7 mouse cellular contexts compared by ENCODE assay signal in the genomic region with DNA sequence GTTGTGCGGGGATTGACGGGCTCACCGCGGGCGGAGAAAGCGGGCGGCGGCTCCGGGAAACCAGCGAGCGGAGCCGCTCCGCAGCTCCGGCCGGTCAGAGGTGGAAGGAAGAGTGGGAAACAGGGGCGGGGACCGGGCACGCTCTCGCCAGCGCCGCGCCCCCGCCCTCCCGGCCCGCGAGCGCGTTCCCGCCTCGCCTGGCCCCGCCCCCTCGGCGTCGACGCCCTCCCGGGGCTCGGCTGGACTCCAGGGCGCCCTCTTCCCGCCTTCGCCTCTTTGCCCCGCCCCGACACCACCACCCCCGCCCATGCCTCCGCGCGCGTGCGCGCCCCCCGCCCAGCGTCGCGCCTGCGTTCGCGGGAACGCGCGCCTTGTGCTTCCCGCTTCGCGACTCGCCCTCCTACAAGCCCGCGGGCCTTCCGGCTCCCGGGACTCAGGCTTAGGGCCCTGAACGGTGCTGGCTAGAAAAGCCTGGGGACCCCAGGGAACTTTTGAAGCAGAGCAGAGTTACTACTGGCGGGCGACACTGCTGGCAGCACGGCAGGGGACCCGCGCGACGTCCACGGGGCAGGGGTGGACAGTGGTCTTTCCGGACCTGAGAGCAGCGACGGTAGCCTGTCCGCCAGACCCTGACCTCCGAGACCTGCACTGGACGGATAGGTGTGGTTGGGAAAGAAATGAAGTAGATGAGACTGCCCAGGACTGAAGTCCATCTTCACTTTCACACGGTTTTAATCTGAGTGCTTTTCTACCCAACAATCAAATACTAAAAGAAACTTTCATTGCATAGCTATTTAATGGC. TPM values are rescaled to one million over a fixed set of nuclear protein-coding genes. Genes with fewer than 3 reads are reported as not detected.
A peak's percentile ranks its signal among the peaks of the same experiment; 100 is the strongest.
DNase-seq lines count a peak whose midpoint lies in the region; ATAC-seq lines count a peak whose summit lies in the region.

Gene Ptbp3 (minus strand): TSS at position 190 of the 802 bp plus-strand sequence.

- peak within 1 kb of the TSS; percentile 93 for H3K4me3 ChIP-seq in intestine, embryonic 16.5 days (ENCODE audit: low read length)
- peak within 1 kb of the TSS; percentile 60 for H3K4me3 ChIP-seq in midbrain, embryonic 11.5 days (ENCODE audit: low read depth, low read length)

- peak within 1 kb of the TSS; percentile 97 for H3K9ac ChIP-seq in intestine, embryonic 16.5 days (ENCODE audit: low read depth, low read length)
- peak within 1 kb of the TSS; percentile 83 for H3K9ac ChIP-seq in midbrain, embryonic 11.5 days (ENCODE audit: low read length)

- H3K9me3 ChIP-seq in intestine, embryonic 16.5 days (ENCODE audit: control insufficient read depth, low read length), result no peaks in the 10 kb centered on the region
- H3K9me3 ChIP-seq in midbrain, embryonic 11.5 days (ENCODE audit: control insufficient read depth, low read length), result no peaks in the 10 kb centered on the region

- no peaks in the 10 kb centered on the region for H3K36me3 ChIP-seq in intestine, embryonic 16.5 days (ENCODE audit: control insufficient read depth, insufficient read depth, low read length)
- H3K36me3 ChIP-seq in midbrain, embryonic 11.5 days (ENCODE audit: control insufficient read depth, insufficient read depth, low read length), result no peaks in the 10 kb centered on the region

- no peaks in the 10 kb centered on the region for H3K27me3 ChIP-seq in intestine, embryonic 16.5 days (replicated peaks; ENCODE audit: control insufficient read depth, insufficient read depth, low read length)
- 0 out of 2 replicates have a peak, but pooled peaks cover 2% of the 10 kb centered on the region for H3K27me3 ChIP-seq in midbrain, embryonic 11.5 days (ENCODE audit: control insufficient read depth, insufficient read depth, low read length)

- peak within 1 kb of the TSS; percentile 87 for H3K4me2 ChIP-seq in intestine, embryonic 16.5 days (ENCODE audit: low read depth, low read length)
- H3K4me2 ChIP-seq in midbrain, embryonic 11.5 days, result peak within 1 kb of the TSS; percentile 66

- intact Hi-C loops in left cerebral cortex, postnatal 36 days (cut with DNase I), result loop anchor here (2.0 to 5.0 kb wide), 2 partner anchors 112 to 361 kb away; partner anchors contain the start of genes Susd1 and Ugcg

- H3K27ac ChIP-seq in intestine, embryonic 16.5 days (ENCODE audit: low read length), result peak within 1 kb of the TSS; percentile 99
- peak within 1 kb of the TSS; percentile 65 for H3K27ac ChIP-seq in midbrain, embryonic 11.5 days (ENCODE audit: low read depth, low read length)

- WGBS in intestine, embryonic 16.5 days, result under 1% methylated on average over 63 of the region's 83 CpGs
- under 1% methylated on average over 53 of the region's 83 CpGs for WGBS in midbrain, embryonic 11.5 days

- ATAC-seq in intestine, embryonic 16.5 days, result peak; percentile 90
- ATAC-seq in midbrain, embryonic 11.5 days (ENCODE audit: low FRiP score), result peak; percentile 93

- DNase-seq in adrenal gland, adult 8-10 months, result peak; percentile 86
- peak; percentile 97 for DNase-seq in embryo, embryonic 9.5 days (ENCODE audit: extremely low spot score)
- peak; percentile 94 to 95 for DNase-seq in gastrocnemius, postnatal 4 days (ENCODE audit: low spot score in 2 of 2)
- DNase-seq in left cerebral cortex, postnatal 36 days (ENCODE audit: low spot score in 2 of 2), result peak; percentile 82 to 87
- peak; percentile 99 for DNase-seq in midbrain, embryonic 11.5 days (ENCODE audit: low spot score, missing footprints)
- peak; percentile 88 for DNase-seq in skeletal muscle tissue, adult 2 months (ENCODE audit: low read depth, low spot score)

- peaks cover 8% of the 10 kb centered on the region; the same call in 1 of the 2 replicates for H3K4me1 ChIP-seq in intestine, embryonic 16.5 days (ENCODE audit: control insufficient read depth, insufficient read depth, low read length)
- H3K4me1 ChIP-seq in midbrain, embryonic 11.5 days (ENCODE audit: control insufficient read depth, insufficient read depth, low read length), result no peaks in the 10 kb centered on the region

RNA-seq across cellular contexts. Expression of gene Ptbp3, which starts in this region (rescaled TPM):
- total RNA-seq in adrenal gland, adult 8-10 months (2022), result 100 to 1,000 TPM in 3 of 4 experiments, 10 to 100 TPM in 1; 89.8 to 110 (median 102) TPM
- total RNA-seq in gastrocnemius, postnatal 4 days (2021), result 10 to 100 TPM; 40.5 to 44.3 TPM
- 56.5 and 59.6 TPM in 2 replicates for polyA plus RNA-seq in intestine, embryonic 16.5 days (2015; fragmentation: Nextera tagmentation; extraction: Ambion mirVana)
- 10 to 100 TPM; 25.8 to 30.1 TPM for total RNA-seq in left cerebral cortex, postnatal 36 days (2021)
- polyA plus RNA-seq in midbrain, embryonic 11.5 days (2014; fragmentation: Nextera tagmentation; extraction: Ambion mirVana), result 29.6 and 31.1 TPM in 2 replicates

Comparison
In these comparisons a context has a peak if more than half of its experiments do, and no peak if none do; other contexts are left out.
1. Peak in every context shown above with its lines: DNase-seq, ATAC-seq, H3K4me3 ChIP-seq and H3K27ac ChIP-seq.